Mouse (Mus musculus) E14TG2a.4 (cell line): ENCODE data around the gene Lamb3.
A peak's percentile ranks its signal among the peaks of the same experiment; 100 is the strongest.

ENCODE experiments used
- H3K27me3 ChIP-seq: 2 replicates; pipeline ENCODE4 v1.6.1; 2014; ENCODE audit warnings: low read length, control low read depth; ENCODE audit not compliant: insufficient read depth
- H3K36me3 ChIP-seq: 2 replicates; pipeline ENCODE4 v1.6.1; 2014; ENCODE audit warnings: low read length, control low read depth; ENCODE audit not compliant: insufficient read depth
- H3K4me1 ChIP-seq: replicated peaks from 2 replicates; pipeline ENCODE4 v1.6.1; 2014; ENCODE audit warnings: low read depth, low read length, control low read depth
- H3K4me3 ChIP-seq: replicated peaks from 2 replicates; pipeline ENCODE4 v1.5.1; 2014; ENCODE audit warnings: mild to moderate bottlenecking, low read length
- H3K9me3 ChIP-seq: 2 replicates; pipeline ENCODE4 v1.6.1; 2014; ENCODE audit warnings: low read length, control low read depth
- CTCF ChIP-seq: conservative IDR thresholded peaks from 2 replicates; pipeline ENCODE4 v1.5.1; 2014; ENCODE audit warnings: low read length
- NANOG ChIP-seq: IDR thresholded peaks from 2 replicates; pipeline ENCODE4 v1.6.1; 2014; ENCODE audit warnings: borderline replicate concordance, low read length, mixed read lengths
- POU5F1 ChIP-seq: IDR thresholded peaks from 2 replicates; pipeline ENCODE4 v1.6.1; 2014; ENCODE audit warnings: low read length, borderline replicate concordance

Gene Lamb3

GRCm38 (mm10) chr1:193373906-193374413 is 166.5 kb downstream of the Lamb3 start:
- peaks cover 21% of the 10 kb centered on the region for H3K27me3 ChIP-seq
- peaks cover 10% of the 10 kb centered on the region for H3K4me1 ChIP-seq
- no peak overlapping the region for H3K4me3 ChIP-seq
- peaks cover 20% of the 10 kb centered on the region for H3K9me3 ChIP-seq
- TF ChIP-seq POU5F1 (no peak), NANOG (peak; percentile 93), CTCF (no peak)
- no peaks in the 10 kb centered on the region for H3K36me3 ChIP-seq

DNA sequence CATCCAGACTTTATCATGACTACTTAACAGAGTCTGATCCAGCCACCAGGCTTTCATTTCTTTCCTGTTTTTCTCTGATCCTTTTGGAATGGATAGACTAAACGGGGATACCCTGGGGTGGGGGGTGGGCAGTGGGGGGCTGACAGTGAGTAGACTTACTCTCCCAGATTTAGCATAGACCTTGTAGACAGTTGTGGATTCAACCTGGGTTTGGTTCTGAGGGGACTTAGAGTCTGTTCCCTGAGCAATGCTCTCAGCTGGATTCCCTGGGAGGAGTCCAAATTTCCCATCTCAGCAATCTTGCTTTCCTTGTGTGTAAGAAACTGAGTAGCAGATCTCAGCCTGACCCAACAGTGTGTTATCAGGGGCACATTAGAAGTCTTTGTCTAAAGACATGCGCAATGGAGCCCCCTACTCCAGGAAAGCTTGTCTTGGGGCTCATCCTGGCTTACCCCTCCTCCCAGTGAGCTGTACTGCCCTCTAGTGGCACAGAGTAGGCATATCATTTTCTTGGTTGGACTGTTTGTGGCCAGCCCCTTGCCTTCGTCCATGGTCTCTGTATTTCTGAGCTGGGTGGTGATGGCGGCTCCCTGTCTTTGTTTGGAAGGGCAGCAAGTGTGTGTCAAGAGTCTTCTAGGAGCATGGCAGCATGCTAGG is 169.1 kb downstream of the Lamb3 start:
- TF ChIP-seq CTCF: peak; percentile 74
- no peak for TF ChIP-seq POU5F1
- Histone ChIP-seq H3K9me3 (peaks cover 20% of the 10 kb centered on the region), H3K4me3 (no peak overlapping the region), H3K4me1 (peaks cover 11% of the 10 kb centered on the region), H3K27me3 (peaks cover 14% of the 10 kb centered on the region; the same call in 1 of the 2 replicates), H3K36me3 (no peaks in the 10 kb centered on the region)

- Histone ChIP-seq H3K36me3 (no peaks in the 10 kb centered on the region), H3K4me3 (no peak overlapping the region), H3K9me3 (peaks cover 2% of the 10 kb centered on the region), H3K4me1 (peaks cover 24% of the 10 kb centered on the region), H3K27me3 (peaks cover 19% of the 10 kb centered on the region; the same call in 1 of the 2 replicates)
- TF ChIP-seq CTCF (no peak), NANOG (no peak), POU5F1 (no peak)
Measured at GRCm38 (mm10) chr1:193379634-193380033, 172.1 kb downstream of the Lamb3 start.

GRCm38 (mm10) chr1:193380877-193381276 is 173.4 kb downstream of the Lamb3 start:
- Histone ChIP-seq H3K4me3 (no peak overlapping the region), H3K27me3 (peaks cover 19% of the 10 kb centered on the region; the same call in 1 of the 2 replicates), H3K9me3 (no peaks in the 10 kb centered on the region), H3K36me3 (no peaks in the 10 kb centered on the region), H3K4me1 (peaks cover 24% of the 10 kb centered on the region)
- TF ChIP-seq POU5F1 (no peak), CTCF (no peak), NANOG (no peak)

- no peak for TF ChIP-seq CTCF
- no peak for TF ChIP-seq POU5F1
- TF ChIP-seq NANOG: no peak
- Histone ChIP-seq H3K36me3 (no peaks in the 10 kb centered on the region), H3K9me3 (no peaks in the 10 kb centered on the region), H3K27me3 (peaks cover 19% of the 10 kb centered on the region; the same call in 1 of the 2 replicates), H3K4me3 (no peak overlapping the region), H3K4me1 (peaks cover 17% of the 10 kb centered on the region)
Measured at GRCm38 (mm10) chr1:193381597-193382404, 174.3 kb downstream of the Lamb3 start.

DNA sequence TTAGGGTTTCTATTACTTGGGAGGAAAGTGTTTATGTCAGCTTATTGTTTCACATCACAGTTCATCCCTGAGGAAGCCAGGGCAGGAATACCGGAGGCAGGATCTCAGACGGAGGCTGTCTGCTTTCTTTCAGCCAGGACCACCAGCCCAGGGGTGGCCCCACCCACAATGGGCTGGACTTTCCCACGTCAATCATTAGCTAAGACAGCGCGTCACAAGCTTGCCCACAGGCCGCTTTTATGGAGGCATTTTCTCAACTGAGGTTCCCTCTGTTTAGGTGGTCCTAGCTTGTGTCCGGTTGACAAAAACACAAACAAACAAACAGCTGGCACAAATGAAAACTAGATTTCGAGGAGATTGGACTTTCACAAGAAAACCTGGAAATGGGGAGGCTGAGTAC is 174.9 kb downstream of the Lamb3 start:
- Histone ChIP-seq H3K4me3 (peak overlapping the region; percentile 53), H3K9me3 (no peaks in the 10 kb centered on the region), H3K27me3 (peaks cover 22% of the 10 kb centered on the region; the same call in 1 of the 2 replicates), H3K36me3 (no peaks in the 10 kb centered on the region), H3K4me1 (peaks cover 14% of the 10 kb centered on the region)
- TF ChIP-seq POU5F1: no peak
- TF ChIP-seq CTCF: no peak
- TF ChIP-seq NANOG: no peak

DNA sequence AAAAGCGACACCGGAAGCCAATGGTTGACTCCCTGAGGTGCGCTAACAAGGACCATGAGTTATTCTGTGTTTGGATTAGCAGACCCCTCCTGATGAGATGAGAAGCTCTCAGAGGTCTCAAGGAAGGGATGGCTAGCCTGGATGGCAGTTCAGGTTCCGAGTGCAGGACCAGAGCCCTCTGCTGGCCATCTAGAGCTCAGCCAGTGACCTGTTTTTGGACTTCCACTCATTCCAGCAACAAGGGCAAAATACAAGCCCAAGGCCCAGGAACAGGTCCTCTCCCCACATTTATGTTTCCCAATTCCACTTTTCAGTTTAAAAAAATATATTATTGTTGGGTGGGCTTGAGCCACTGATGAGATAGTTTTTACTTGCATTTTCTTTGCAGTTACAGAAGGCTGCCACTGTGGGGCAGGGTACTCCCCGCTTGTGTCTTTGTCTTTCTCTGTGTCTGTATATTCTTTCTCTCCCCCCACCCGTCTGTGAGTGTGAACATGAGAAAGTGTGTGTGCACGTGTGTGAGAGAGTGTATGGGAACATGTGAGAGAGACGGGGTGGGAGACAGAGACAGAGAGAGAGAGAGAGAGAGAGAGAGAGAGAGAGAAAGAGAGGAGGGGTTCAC is 175.5 kb downstream of the Lamb3 start:
- Histone ChIP-seq H3K36me3 (no peaks in the 10 kb centered on the region), H3K4me1 (peaks cover 14% of the 10 kb centered on the region), H3K9me3 (no peaks in the 10 kb centered on the region), H3K4me3 (peak overlapping the region; percentile 53), H3K27me3 (peaks cover 23% of the 10 kb centered on the region; the same call in 1 of the 2 replicates)
- TF ChIP-seq CTCF (peak; percentile 63), NANOG (no peak), POU5F1 (no peak)

DNA sequence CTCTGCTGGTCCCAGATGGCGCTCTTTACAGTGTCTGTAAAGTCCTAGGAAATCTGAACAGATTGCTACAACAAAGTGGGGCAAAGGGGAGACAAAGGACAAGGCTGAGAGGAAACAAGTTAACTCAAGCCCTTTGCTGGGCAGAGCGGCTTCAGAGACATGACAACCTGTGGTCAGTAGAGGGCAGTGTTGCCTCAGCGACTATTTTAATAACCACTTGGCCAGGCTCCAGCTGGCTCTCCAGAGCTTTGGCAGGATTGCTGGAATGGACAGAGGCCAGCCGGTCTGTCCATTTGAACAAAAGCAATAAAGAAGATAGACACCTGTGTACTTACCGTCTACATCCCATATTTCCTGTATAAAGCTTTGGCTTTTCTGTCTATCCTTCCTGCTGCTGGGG is 178.6 kb downstream of the Lamb3 start:
- TF ChIP-seq NANOG: no peak
- peak; percentile 79 for TF ChIP-seq CTCF

More for the DNA sequence above, 178.6 kb downstream of the Lamb3 start:
- Histone ChIP-seq H3K4me3 (no peak overlapping the region), H3K4me1 (peaks cover 14% of the 10 kb centered on the region), H3K36me3 (no peaks in the 10 kb centered on the region), H3K9me3 (no peaks in the 10 kb centered on the region), H3K27me3 (peaks cover 13% of the 10 kb centered on the region; the same call in 1 of the 2 replicates)
